Mouse (Mus musculus) CH12.LX (cell line): Measurements from ENCODE around the gene Lgr6. TPM values are rescaled to one million over a fixed set of nuclear protein-coding genes. Genes with fewer than 3 reads are reported as not detected.

Experiments
- DNase-seq: peaks from one replicate; pipeline ENCODE4 v3.0.0-alpha.2; 2013; ENCODE audit errors: extremely low read depth
- H3K27ac ChIP-seq: 2 replicates; pipeline ENCODE4 v1.5.1; 2012; ENCODE audit warnings: low read depth, mild to moderate bottlenecking, control low read depth, moderate library complexity; ENCODE audit not compliant: insufficient read depth
- H3K27me3 ChIP-seq: replicated peaks from 2 replicates; pipeline ENCODE3; 2012; ENCODE audit warnings: inconsistent platforms
- H3K36me3 ChIP-seq, 2 experiments: replicated peaks in 1 of 2; 2 replicates each; pipeline versions ENCODE3 to v1.6.1; 2012; ENCODE audit warnings: inconsistent platforms in 1 of 2, low read length in 1 of 2, mild to moderate bottlenecking in 1 of 2, mixed read lengths in 1 of 2, moderate library complexity in 1 of 2; ENCODE audit not compliant: control insufficient read depth in 1 of 2, insufficient read depth in 1 of 2
- H3K4me1 ChIP-seq, 2 experiments: 2 replicates each; pipeline ENCODE4 v1.6.1; 2012; ENCODE audit warnings: inconsistent platforms in 1 of 2, moderate library complexity in 1 of 2; ENCODE audit not compliant: insufficient read depth in 2 of 2, control insufficient read depth in 1 of 2
- H3K4me2 ChIP-seq: 2 replicates; pipeline ENCODE4 v1.6.1; 2012; ENCODE audit warnings: low read depth, mild to moderate bottlenecking, control low read depth; ENCODE audit not compliant: poor library complexity, insufficient read depth, severe bottlenecking
- H3K4me3 ChIP-seq, 3 experiments: fragments of 150-350 bp in 1 of 3; sonication (generic) in 1 of 3; replicated peaks in 1 of 3; 2 replicates each; pipeline versions ENCODE3 to v1.5.1; 2011 to 2012; ENCODE audit warnings: low read depth in 2 of 3, low read length in 2 of 3, mild to moderate bottlenecking in 2 of 3, moderate library complexity in 2 of 3, control low read depth in 1 of 3, improper control_type of control experiment in 1 of 3, inconsistent platforms in 1 of 3, mixed read lengths in 1 of 3; ENCODE audit not compliant: poor library complexity in 1 of 3
- H3K79me2 ChIP-seq: replicated peaks from 2 replicates; pipeline ENCODE4 v1.6.1; 2012; ENCODE audit warnings: mild to moderate bottlenecking, moderate library complexity; ENCODE audit not compliant: control insufficient read depth, poor library complexity, insufficient read depth, severe bottlenecking; ENCODE audit errors: extremely low read depth
- H3K9ac ChIP-seq: 2 replicates; pipeline ENCODE4 v1.6.1; 2012; ENCODE audit warnings: low read depth, mild to moderate bottlenecking, control low read depth, moderate library complexity; ENCODE audit not compliant: insufficient read depth
- H3K9me3 ChIP-seq: replicated peaks from 2 replicates; pipeline ENCODE3; 2012; ENCODE audit warnings: low read length, inconsistent platforms, mixed read lengths
- BHLHE40 ChIP-seq: IDR thresholded peaks from 2 replicates; pipeline ENCODE4 v1.6.1; 2011; ENCODE audit warnings: mild to moderate bottlenecking, low read depth, low read length, improper control_type of control experiment
- CHD1 ChIP-seq: IDR thresholded peaks from 2 replicates; pipeline ENCODE4 v1.6.1; 2012; ENCODE audit warnings: low read depth, low read length, improper control_type of control experiment, inconsistent platforms
- CHD2 ChIP-seq: IDR thresholded peaks from 2 replicates; pipeline ENCODE4 v1.6.1; 2011; ENCODE audit warnings: low read length, improper control_type of control experiment
- ELF1 ChIP-seq: IDR thresholded peaks from 2 replicates; pipeline ENCODE4 v1.6.1; 2014; ENCODE audit warnings: low read depth, mild to moderate bottlenecking, inconsistent platforms, low read length, improper control_type of control experiment
- ETS1 ChIP-seq: conservative IDR thresholded peaks from 2 replicates; pipeline ENCODE4 v1.6.1; 2012; ENCODE audit warnings: low read depth, mild to moderate bottlenecking, inconsistent platforms, low read length, improper control_type of control experiment, moderate library complexity
- HCFC1 ChIP-seq: IDR thresholded peaks from 2 replicates; pipeline ENCODE4 v1.6.1; 2012; ENCODE audit warnings: low read depth, mild to moderate bottlenecking, inconsistent platforms, low read length, improper control_type of control experiment
- KAT2A ChIP-seq: IDR thresholded peaks from 2 replicates; pipeline ENCODE4 v1.6.1; 2012; ENCODE audit warnings: low read length, improper control_type of control experiment, inconsistent platforms; ENCODE audit not compliant: insufficient replicate concordance
- MAFK ChIP-seq: IDR thresholded peaks from 2 replicates; pipeline ENCODE4 v1.6.1; 2011; ENCODE audit warnings: low read length, improper control_type of control experiment; ENCODE audit not compliant: insufficient replicate concordance
- MAZ ChIP-seq: IDR thresholded peaks from 2 replicates; pipeline ENCODE4 v1.6.1; 2012; ENCODE audit warnings: low read depth, mild to moderate bottlenecking, inconsistent platforms, low read length, improper control_type of control experiment, moderate library complexity
- MXI1 ChIP-seq: IDR thresholded peaks from 2 replicates; pipeline ENCODE4 v1.6.1; 2011; ENCODE audit warnings: mild to moderate bottlenecking, low read depth, low read length, improper control_type of control experiment
- POLR2A ChIP-seq: IDR thresholded peaks from 2 replicates; pipeline ENCODE4 v1.6.1; 2011; ENCODE audit warnings: low read depth, mild to moderate bottlenecking, improper control_type of control experiment, low read length
- RCOR1 ChIP-seq: conservative IDR thresholded peaks from 2 replicates; pipeline ENCODE4 v1.6.1; 2012; ENCODE audit warnings: low read depth, mild to moderate bottlenecking, inconsistent platforms, low read length, improper control_type of control experiment
- TBP ChIP-seq: conservative IDR thresholded peaks from 2 replicates; pipeline ENCODE4 v1.6.1; 2011; ENCODE audit warnings: low read depth, low read length, improper control_type of control experiment
- TCF12 ChIP-seq: IDR thresholded peaks from 2 replicates; pipeline ENCODE4 v1.6.1; 2014; ENCODE audit warnings: low read depth, mild to moderate bottlenecking, inconsistent platforms, low read length, improper control_type of control experiment
- UBTF ChIP-seq: IDR thresholded peaks from 2 replicates; pipeline ENCODE4 v1.6.1; 2012; ENCODE audit warnings: low read depth, mild to moderate bottlenecking, inconsistent platforms, low read length, improper control_type of control experiment, moderate library complexity
- USF1 ChIP-seq: IDR thresholded peaks from 2 replicates; pipeline ENCODE4 v1.6.1; 2014; ENCODE audit warnings: low read depth, mild to moderate bottlenecking, inconsistent platforms, low read length, improper control_type of control experiment
- USF2 ChIP-seq: conservative IDR thresholded peaks from 2 replicates; pipeline ENCODE4 v1.6.1; 2011; ENCODE audit warnings: low read depth, low read length, improper control_type of control experiment
- ZKSCAN1 ChIP-seq: IDR thresholded peaks from 2 replicates; pipeline ENCODE4 v1.6.1; 2012; ENCODE audit warnings: low read depth, inconsistent platforms, low read length, improper control_type of control experiment, borderline replicate concordance
- dilution Hi-C: fragments of 300-500 bp; cut with MboI; formaldehyde crosslinking; loops from 2 replicates; pipeline ENCODE4 v1.14.3; 2020; ENCODE audit warnings: low sequenced_read_pairs; ENCODE audit not compliant: extremely low pct_unique_long_range_greater_than_20kb, extremely low pct_ligation_motif_present
- in situ Hi-C: fragments of 300-500 bp; cut with MboI; formaldehyde crosslinking; loops from 3 replicates; pipeline ENCODE4 v1.14.3; 2019; ENCODE audit warnings: low sequenced_read_pairs, low pct_ligation_motif_present, low pct_unique_long_range_greater_than_20kb, mixed read lengths
- polyA plus RNA-seq: library from polyadenylated mRNA; unstranded; fragments of >175 nt; gene quantifications from 2 replicates; pipeline ENCODE4 v1.2.1, GENCODE M21; 2012; ENCODE audit warnings: low read depth; ENCODE audit not compliant: insufficient read length
- total RNA-seq, 2 experiments: library from RNA; depleted of rRNA; stranded (reverse); fragments of 300-350 nt in 1 of 2; fragments of >200 nt in 1 of 2; gene quantifications; 2 replicates each; pipeline ENCODE4 v1.2.3; 2012 to 2014

Gene Lgr6
- total and polyA plus RNA-seq, 3 experiments: 0.07 to 0.17 (median 0.16) TPM

GRCm38 (mm10) chr1:135021936-135022335 is 83.1 kb downstream of the Lgr6 start:
- Histone ChIP-seq H3K4me2 (no peak overlapping the region), H3K27ac (no peak overlapping the region)
- TF ChIP-seq RCOR1 (no peak), TBP (no peak)
- TF ChIP-seq, all 38 proteins: peak for 0
- dilution Hi-C loops: no loop called here
- DNase-seq: no peak
- Histone ChIP-seq H3K9ac (no peak overlapping the region), H3K4me3 (no peak overlapping the region), H3K79me2 (no peaks in the 10 kb centered on the region), H3K27me3 (peaks cover 64% of the 10 kb centered on the region), H3K9me3 (peaks cover 5% of the 10 kb centered on the region), H3K4me1 (peaks cover 3 to 6% of the 10 kb centered on the region in 2 experiments; a peak in 2 of 4 replicates), H3K36me3 (no peaks in the 10 kb centered on the region)
- in situ Hi-C loops: no loop called here

DNA sequence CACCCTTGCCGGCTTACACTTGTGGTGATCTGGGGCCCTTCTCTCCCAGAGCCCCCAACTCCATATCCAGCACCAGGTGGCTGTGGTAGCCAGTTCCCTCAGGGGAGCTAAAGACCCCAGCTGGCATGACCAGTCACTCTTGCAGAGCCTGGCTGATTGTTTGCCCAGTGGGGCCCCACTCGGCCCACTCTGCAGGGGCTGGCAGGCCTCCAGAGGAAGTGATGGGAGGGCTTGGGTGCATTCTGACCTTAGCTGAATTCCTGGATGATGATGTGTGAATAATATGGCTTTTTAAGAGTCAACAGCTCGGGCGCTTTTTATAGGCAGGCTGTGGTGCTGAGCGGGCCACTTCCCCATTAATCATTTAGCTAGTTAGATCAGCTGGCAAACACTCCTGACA is 84.1 kb downstream of the Lgr6 start:
- dilution Hi-C loops: no loop called here
- H3K79me2 ChIP-seq: no peaks in the 10 kb centered on the region
- no peak overlapping the region for H3K27ac ChIP-seq
- DNase-seq: no peak
- H3K4me3 ChIP-seq: no peak overlapping the region
- peaks cover 3 to 6% of the 10 kb centered on the region in 2 experiments; a peak in 2 of 4 replicates for H3K4me1 ChIP-seq
- H3K4me2 ChIP-seq: no peak overlapping the region
- in situ Hi-C loops: no loop called here
- H3K9me3 ChIP-seq: peaks cover 4% of the 10 kb centered on the region
- no peak overlapping the region for H3K9ac ChIP-seq
- no peaks in the 10 kb centered on the region for H3K36me3 ChIP-seq
- TF ChIP-seq KAT2A (no peak), MAZ (no peak), BHLHE40 (no peak), UBTF (no peak), TBP (no peak), USF2 (no peak), CHD1 (no peak), MAFK (no peak), TCF12 (no peak), ZKSCAN1 (no peak), HCFC1 (no peak), ELF1 (no peak), ETS1 (no peak), USF1 (no peak), CHD2 (no peak), MXI1 (no peak), POLR2A (no peak)
- H3K27me3 ChIP-seq: peaks cover 57% of the 10 kb centered on the region
